Mouse (Mus musculus) midbrain, embryonic 14.5 days (tissue): ENCODE measurements around the gene Hcn3. TPM values are rescaled to one million over a fixed set of nuclear protein-coding genes. Genes with fewer than 3 reads are reported as not detected.
A peak's percentile ranks its signal among the peaks of the same experiment; 100 is the strongest.

ENCODE experiments used
- ATAC-seq: fragments of 200-750 bp; cut with Nextera tagmentation; 2 replicates; pipeline ENCODE4 v1.8.0; 2017; ENCODE audit warnings: moderate number of reproducible peaks, moderate library complexity; ENCODE audit not compliant: low FRiP score, low TSS enrichment
- DNase-seq: peaks from one replicate; pipeline ENCODE4 v3.0.0-alpha.2; 2015
- H3K27ac ChIP-seq: fragments of 300-500 bp; sonication (generic); replicated peaks from 2 replicates; pipeline ENCODE4 v1.5.1; 2014; ENCODE audit warnings: mild to moderate bottlenecking, low read depth, low read length, moderate library complexity
- H3K27me3 ChIP-seq: fragments of 300-500 bp; sonication (generic); 2 replicates; pipeline ENCODE4 v1.6.1; 2014; ENCODE audit warnings: low read length, control low read depth, mixed read lengths; ENCODE audit not compliant: control insufficient read depth, insufficient read depth
- H3K36me3 ChIP-seq: fragments of 300-500 bp; sonication (generic); 2 replicates; pipeline ENCODE4 v1.6.1; 2014; ENCODE audit warnings: low read length, control low read depth; ENCODE audit not compliant: control insufficient read depth, insufficient read depth
- H3K4me1 ChIP-seq: fragments of 300-500 bp; sonication (generic); 2 replicates; pipeline ENCODE4 v1.6.1; 2014; ENCODE audit warnings: mild to moderate bottlenecking, antibody characterized with exemption, low read length, control low read depth; ENCODE audit not compliant: control insufficient read depth, insufficient read depth
- H3K4me2 ChIP-seq: fragments of 300-500 bp; sonication (generic); 2 replicates; pipeline ENCODE4 v1.6.1; 2014; ENCODE audit warnings: mild to moderate bottlenecking, low read length, moderate library complexity
- H3K4me3 ChIP-seq: fragments of 300-500 bp; sonication (generic); replicated peaks from 2 replicates; pipeline ENCODE4 v1.5.1; 2014; ENCODE audit warnings: low read depth, low read length
- H3K9ac ChIP-seq: fragments of 300-500 bp; sonication (generic); replicated peaks from 2 replicates; pipeline ENCODE4 v1.6.1; 2014; ENCODE audit warnings: mild to moderate bottlenecking, low read length, moderate library complexity
- H3K9me3 ChIP-seq: fragments of 300-500 bp; sonication (generic); 2 replicates; pipeline ENCODE4 v1.6.1; 2016; ENCODE audit warnings: low read length, control low read depth, mixed read lengths; ENCODE audit not compliant: control insufficient read depth
- WGBS: fragments of 180-500 bp; shearing (Covaris S2); extraction: QIAGEN DNeasy Blood & Tissue Kit; methylation state at CpG from one replicate; pipeline ENCODE4 v1.1.7; 2014; 5-methylcytosine and 5-hydroxymethylcytosine counted together
- polyA plus RNA-seq: library from polyadenylated mRNA; unstranded; fragments of >200 nt; fragmentation: Nextera tagmentation; extraction: Ambion mirVana; gene quantifications from 2 replicates; pipeline ENCODE4 v1.2.1, GENCODE M21; 2014

Hcn3 gene
- polyA plus RNA-seq, 1 experiment from 2014 or later = 23.6 TPM

- Histone ChIP-seq H3K4me3 (peak overlapping the region; percentile 61), H3K36me3 (peaks cover 56% of the 10 kb centered on the region), H3K4me2 (peak overlapping the region; percentile 99), H3K9me3 (no peaks in the 10 kb centered on the region), H3K27me3 (no peaks in the 10 kb centered on the region), H3K4me1 (peaks cover 13% of the 10 kb centered on the region), H3K27ac (peak overlapping the region; percentile 86), H3K9ac (peak overlapping the region; percentile 86)
- WGBS = 76% methylated on average over 6 of the region's 6 CpGs
- no peak for DNase-seq
- ATAC-seq = no peak
These were observed 23.9 kb upstream of the Hcn3 start for GRCm38 (mm10) chr3:89183959-89184315.

DNA sequence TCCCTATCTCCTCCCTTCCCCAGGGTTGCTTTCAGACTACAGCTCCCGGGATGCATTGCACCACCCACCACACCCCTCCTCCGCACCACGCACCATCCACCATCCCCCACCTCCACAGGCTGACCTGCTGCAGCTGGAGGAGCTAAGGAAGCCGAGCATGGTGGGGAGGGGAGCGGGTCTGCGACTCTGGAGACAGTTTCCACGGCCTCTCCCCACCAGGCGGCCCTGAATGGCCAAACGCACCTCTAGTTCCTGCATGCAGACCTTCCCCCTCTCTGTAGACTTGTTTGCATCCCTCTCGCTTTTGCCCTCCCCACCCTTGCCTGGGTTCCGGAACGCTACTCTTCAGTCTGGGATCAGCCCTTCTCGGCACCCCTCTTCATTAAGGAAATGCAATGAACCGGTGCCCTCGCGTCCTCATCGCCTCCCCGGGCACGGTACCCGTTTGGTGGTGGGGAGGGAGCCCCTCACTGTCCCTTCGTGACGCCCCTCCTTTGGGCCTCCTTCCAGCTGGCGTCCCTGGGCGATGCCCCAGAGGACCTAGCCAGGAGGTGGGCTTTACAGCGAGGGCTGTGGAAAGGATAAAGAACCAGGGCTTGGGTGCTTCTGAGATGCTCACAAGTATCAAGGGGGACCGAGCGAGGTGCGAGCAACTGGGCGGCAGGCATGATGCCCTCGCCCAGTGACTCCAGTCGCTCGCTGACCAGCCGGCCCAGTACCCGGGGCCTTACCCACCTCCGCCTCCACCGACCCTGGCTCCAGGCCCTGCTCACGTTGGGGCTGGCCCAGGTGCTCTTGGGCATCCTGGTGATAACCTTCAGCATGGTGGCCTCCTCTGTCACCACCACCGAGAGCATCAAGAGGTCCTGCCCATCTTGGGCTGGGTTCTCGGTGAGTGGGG is 23.3 kb upstream of the Hcn3 start, which contains the start of gene Fam189b:
Fam189b (plus strand) TSS at position 86 of the 901 bp plus-strand sequence.
- H3K27me3 ChIP-seq = no peaks in the 10 kb centered on the region
- H3K4me3 ChIP-seq = peak within 1 kb of the TSS; percentile 61
- 5% methylated on average over 39 of the region's 39 CpGs for WGBS
- H3K4me2 ChIP-seq = peak within 1 kb of the TSS; percentile 99
- peak within 1 kb of the TSS; percentile 86 for H3K9ac ChIP-seq
- ATAC-seq (peak; percentile 91), DNase-seq (peak; percentile 93)
- peaks cover 18% of the 10 kb centered on the region for H3K4me1 ChIP-seq
- no peaks in the 10 kb centered on the region for H3K9me3 ChIP-seq
- H3K36me3 ChIP-seq = peaks cover 53% of the 10 kb centered on the region
- peak within 1 kb of the TSS; percentile 86 for H3K27ac ChIP-seq

- ATAC-seq (peak; percentile 10; the same call in 1 of the 2 replicates), DNase-seq (no peak)
- no peaks in the 10 kb centered on the region for H3K27me3 ChIP-seq
- peak overlapping the region; percentile 86; the same call in 1 of the 2 replicates for H3K9ac ChIP-seq
- H3K4me2 ChIP-seq = peak overlapping the region; percentile 99
- peaks cover 47% of the 10 kb centered on the region for H3K36me3 ChIP-seq
- H3K27ac ChIP-seq = peak overlapping the region; percentile 86
- peak overlapping the region; percentile 61 for H3K4me3 ChIP-seq
- H3K4me1 ChIP-seq = peaks cover 23% of the 10 kb centered on the region
- no peaks in the 10 kb centered on the region for H3K9me3 ChIP-seq
- 55% methylated on average over 7 of the region's 7 CpGs for WGBS
These were observed 22.6 kb upstream of the Hcn3 start for GRCm38 (mm10) chr3:89182531-89183057.

GRCm38 (mm10) chr3:89181749-89182500 is 21.9 kb upstream of the Hcn3 start:
- H3K4me3 ChIP-seq = no peak overlapping the region
- 95% methylated on average over 27 of the region's 27 CpGs for WGBS
- H3K27me3 ChIP-seq = no peaks in the 10 kb centered on the region
- peaks cover 43% of the 10 kb centered on the region for H3K36me3 ChIP-seq
- no peak for ATAC-seq
- no peak overlapping the region for H3K9ac ChIP-seq
- peaks cover 23% of the 10 kb centered on the region for H3K4me1 ChIP-seq
- DNase-seq = no peak
- H3K9me3 ChIP-seq = no peaks in the 10 kb centered on the region
- H3K27ac ChIP-seq = no peak overlapping the region
- H3K4me2 ChIP-seq = 0 out of 2 replicates have a peak overlapping the region, but pooled peaks have one; percentile 99

DNA sequence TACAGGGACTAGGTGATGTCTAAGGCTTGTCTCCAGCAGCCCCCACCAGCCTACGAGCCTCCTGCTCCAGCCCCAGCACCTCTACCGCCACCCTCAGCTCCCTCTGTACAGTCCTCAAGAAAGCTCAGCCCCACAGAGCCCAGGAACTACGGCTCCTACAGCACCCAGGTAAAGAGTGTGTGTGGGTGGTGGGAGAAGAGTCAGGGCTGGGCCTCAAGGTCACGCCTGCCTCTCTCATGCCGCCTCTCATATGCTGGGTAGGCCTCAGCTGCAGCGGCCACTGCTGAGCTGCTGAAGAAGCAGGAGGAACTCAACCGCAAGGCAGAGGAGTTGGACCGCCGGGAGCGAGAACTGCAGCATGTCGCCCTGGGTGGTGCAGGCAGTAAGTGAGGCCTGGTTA is 19.1 kb upstream of the Hcn3 start:
- 94% methylated on average over 11 of the region's 11 CpGs for WGBS
- H3K4me2 ChIP-seq = 0 out of 2 replicates have a peak overlapping the region, but pooled peaks have one; percentile 96
- DNase-seq (no peak), ATAC-seq (no peak)
- H3K9ac ChIP-seq = no peak overlapping the region
- no peak overlapping the region for H3K27ac ChIP-seq
- peaks cover 63% of the 10 kb centered on the region for H3K36me3 ChIP-seq
- H3K9me3 ChIP-seq = no peaks in the 10 kb centered on the region
- peaks cover 18% of the 10 kb centered on the region for H3K4me1 ChIP-seq
- no peak overlapping the region for H3K4me3 ChIP-seq
- H3K27me3 ChIP-seq = no peaks in the 10 kb centered on the region

- Histone ChIP-seq H3K27ac (peak overlapping the region; percentile 69), H3K4me3 (peak overlapping the region; percentile 62), H3K36me3 (peaks cover 73% of the 10 kb centered on the region)
These were observed 18.1 kb upstream of the Hcn3 start for GRCm38 (mm10) chr3:89178107-89178385.

GRCm38 (mm10) chr3:89177242-89178106 is 17.5 kb upstream of the Hcn3 start, which contains the start of gene Scamp3:
TSS of gene Scamp3 (plus strand) at chr3:89177473.
- peak within 1 kb of the TSS; percentile 69 for H3K27ac ChIP-seq
- H3K9ac ChIP-seq = peak within 1 kb of the TSS; percentile 74
- H3K36me3 ChIP-seq = peaks cover 79% of the 10 kb centered on the region
- DNase-seq = peak; percentile 97
- no peaks in the 10 kb centered on the region for H3K9me3 ChIP-seq
- ATAC-seq = peak; percentile 95
- WGBS = under 1% methylated on average over 43 of the region's 43 CpGs
- peaks cover 10% of the 10 kb centered on the region for H3K4me1 ChIP-seq
- peak within 1 kb of the TSS; percentile 96 for H3K4me2 ChIP-seq
- peak within 1 kb of the TSS; percentile 62 for H3K4me3 ChIP-seq
- H3K27me3 ChIP-seq = no peaks in the 10 kb centered on the region

More at GRCm38 (mm10) chr3:89178107-89178385, 18.1 kb upstream of the Hcn3 start:
- ATAC-seq = no peak
- Histone ChIP-seq H3K27me3 (no peaks in the 10 kb centered on the region), H3K9ac (peak overlapping the region; percentile 74), H3K4me1 (peaks cover 10% of the 10 kb centered on the region), H3K4me2 (peak overlapping the region; percentile 96), H3K9me3 (no peaks in the 10 kb centered on the region)
- WGBS = 7% methylated on average over 6 of the region's 6 CpGs
- DNase-seq = no peak

- Histone ChIP-seq H3K9ac (no peak overlapping the region), H3K4me2 (no peak overlapping the region), H3K27ac (no peak overlapping the region), H3K4me1 (peaks cover 10% of the 10 kb centered on the region), H3K36me3 (peaks cover 77% of the 10 kb centered on the region), H3K9me3 (no peaks in the 10 kb centered on the region), H3K27me3 (no peaks in the 10 kb centered on the region), H3K4me3 (no peak overlapping the region)
- ATAC-seq (no peak), DNase-seq (no peak)
- 86% methylated on average over 7 of the region's 7 CpGs for WGBS
These were observed 16.4 kb upstream of the Hcn3 start for GRCm38 (mm10) chr3:89176421-89176820.
